Mouse (Mus musculus) testis, adult 2 months (tissue): ENCODE measurements at regions not wholly inside any gene's neighbourhood (a gene's known extent, or its start where the extent isn't known, plus 50 kb on each side); places are given as distances from the start of the nearest gene placed in this dataset.

Experiments used
- H3K27ac ChIP-seq: fragments of 200-500 bp; 2 replicates; pipeline ENCODE4 v1.5.1; 2012; ENCODE audit warnings: low read depth, low read length; ENCODE audit not compliant: control insufficient read depth, insufficient read depth
- H3K27me3 ChIP-seq: fragments of 200-500 bp; 2 replicates; pipeline ENCODE4 v1.6.1; 2012; ENCODE audit warnings: mild to moderate bottlenecking, low read length, moderate library complexity; ENCODE audit not compliant: control insufficient read depth, insufficient read depth
- H3K36me3 ChIP-seq: fragments of 200-500 bp; 2 replicates; pipeline ENCODE4 v1.6.1; 2012; ENCODE audit warnings: mild to moderate bottlenecking, low read length; ENCODE audit not compliant: control insufficient read depth, insufficient read depth
- H3K4me1 ChIP-seq: fragments of 200-500 bp; 2 replicates; pipeline ENCODE4 v1.6.1; 2012; ENCODE audit warnings: low read length; ENCODE audit not compliant: control insufficient read depth, insufficient read depth
- H3K4me3 ChIP-seq: fragments of 200-500 bp; 2 replicates; pipeline ENCODE4 v1.5.1; 2012; ENCODE audit warnings: low read depth, mild to moderate bottlenecking, low read length, moderate library complexity, mixed read lengths; ENCODE audit not compliant: control insufficient read depth
- CTCF ChIP-seq: fragments of 200-500 bp; IDR thresholded peaks from 2 replicates; pipeline ENCODE4 v1.5.1; 2012; ENCODE audit warnings: low read depth, mild to moderate bottlenecking, inconsistent platforms, low read length, moderate library complexity; ENCODE audit not compliant: control insufficient read depth, insufficient read depth, insufficient replicate concordance
- POLR2A ChIP-seq: fragments of 200-500 bp; IDR thresholded peaks from 2 replicates; pipeline ENCODE4 v1.6.1; 2012; ENCODE audit warnings: low read depth, mild to moderate bottlenecking, inconsistent platforms, low read length, moderate library complexity; ENCODE audit not compliant: control insufficient read depth

DNA sequence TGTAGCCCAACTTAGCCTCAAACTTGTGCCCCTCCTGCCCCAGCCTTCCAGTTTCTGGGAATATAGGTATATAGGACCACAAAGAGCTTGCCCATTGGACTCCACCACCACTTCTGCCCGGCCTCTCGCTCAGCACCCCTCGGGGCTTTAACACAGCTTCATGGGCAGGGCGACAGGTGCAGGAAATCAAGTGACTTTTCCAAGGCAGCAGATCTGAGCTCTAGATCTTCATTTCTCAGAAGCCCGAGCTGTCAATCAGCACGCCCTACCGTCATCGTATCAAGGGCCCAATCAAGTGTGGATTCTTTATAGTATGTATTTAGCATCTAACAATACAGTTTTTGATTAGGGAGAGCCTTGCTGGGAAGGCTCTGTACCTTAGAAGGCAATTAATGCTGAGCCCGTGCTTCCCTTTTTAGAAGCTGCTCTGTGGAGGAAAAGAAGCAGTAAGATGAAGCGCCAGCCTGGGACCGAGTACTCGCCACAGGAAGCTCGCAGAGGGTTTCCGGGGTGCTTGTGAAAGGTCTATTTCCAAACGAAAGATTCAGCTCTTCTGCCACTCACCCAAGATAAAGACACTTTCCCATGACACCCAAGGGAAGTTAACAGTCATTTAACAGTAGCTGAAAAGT, 56.9 kb upstream of the E2f3 start:
- Histone ChIP-seq H3K4me3 (no peak overlapping the region), H3K4me1 (no peaks in the 10 kb centered on the region; the same call in 1 of the 2 replicates), H3K36me3 (no peaks in the 10 kb centered on the region), H3K27ac (no peak overlapping the region), H3K27me3 (no peaks in the 10 kb centered on the region)
- TF ChIP-seq POLR2A (no peak), CTCF (no peak)

- Histone ChIP-seq H3K27ac (no peak overlapping the region), H3K4me1 (no peaks in the 10 kb centered on the region; the same call in 1 of the 2 replicates), H3K27me3 (no peaks in the 10 kb centered on the region), H3K36me3 (no peaks in the 10 kb centered on the region), H3K4me3 (no peak overlapping the region)
- TF ChIP-seq CTCF, result no peak
Observed at GRCm38 (mm10) chr13:30041501-30042295, 55.8 kb upstream of the E2f3 start.

GRCm38 (mm10) chr13:30040288-30040687, 54.4 kb upstream of the E2f3 start:
- TF ChIP-seq POLR2A, result no peak
- no peak for TF ChIP-seq CTCF
- H3K4me1 ChIP-seq, result no peaks in the 10 kb centered on the region; the same call in 1 of the 2 replicates
- H3K4me3 ChIP-seq, result no peak overlapping the region
- no peaks in the 10 kb centered on the region for H3K27me3 ChIP-seq
- H3K36me3 ChIP-seq, result no peaks in the 10 kb centered on the region
- H3K27ac ChIP-seq, result no peak overlapping the region

DNA sequence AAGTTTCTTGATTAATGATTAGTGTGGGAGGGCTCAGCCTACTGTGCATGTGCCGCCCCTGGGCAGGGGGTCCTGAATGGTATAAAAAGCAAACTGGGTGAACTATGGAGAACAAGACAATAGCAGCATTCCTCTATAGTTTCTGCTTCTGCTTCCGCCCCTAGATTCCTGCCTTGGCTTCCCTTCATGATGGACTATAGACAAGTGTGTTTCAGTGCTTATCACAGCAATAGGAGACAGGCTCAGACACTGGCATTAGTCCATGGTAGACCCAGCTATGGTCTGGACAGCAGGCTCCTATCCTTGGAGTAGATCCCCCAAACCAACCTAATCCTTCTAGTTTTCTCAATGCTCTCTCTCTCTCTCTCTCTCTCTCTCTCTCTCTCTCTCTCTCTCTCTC, 53.9 kb upstream of the E2f3 start:
- H3K36me3 ChIP-seq, result no peaks in the 10 kb centered on the region
- no peaks in the 10 kb centered on the region for H3K27me3 ChIP-seq
- no peak overlapping the region for H3K4me3 ChIP-seq
- TF ChIP-seq POLR2A (no peak), CTCF (no peak)
- no peaks in the 10 kb centered on the region for H3K4me1 ChIP-seq
- no peak overlapping the region for H3K27ac ChIP-seq

DNA sequence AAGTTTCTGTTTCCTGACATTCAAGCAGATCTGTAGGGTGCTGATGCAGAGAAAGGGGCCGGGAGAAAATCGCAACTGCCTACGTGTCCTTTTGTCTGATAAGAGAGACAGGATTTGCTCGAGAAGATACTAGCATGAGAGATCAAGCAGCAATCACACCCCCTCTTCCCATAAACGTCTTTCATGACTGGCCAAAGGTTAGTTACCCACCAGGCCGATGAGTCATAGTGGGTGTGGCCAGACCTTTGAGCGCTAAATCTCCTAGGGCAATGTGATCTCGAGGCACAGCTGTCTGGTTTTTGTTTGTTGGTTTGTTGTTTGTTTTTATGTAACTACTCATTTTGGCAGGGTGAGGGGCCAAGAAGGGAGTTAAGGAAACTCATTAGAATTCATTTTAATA, 50.7 kb upstream of the E2f3 start:
- no peaks in the 10 kb centered on the region for H3K27me3 ChIP-seq
- no peak for TF ChIP-seq CTCF
- no peak for TF ChIP-seq POLR2A
- H3K36me3 ChIP-seq, result no peaks in the 10 kb centered on the region
- no peaks in the 10 kb centered on the region for H3K4me1 ChIP-seq
- H3K4me3 ChIP-seq, result no peak overlapping the region
- no peak overlapping the region for H3K27ac ChIP-seq

- TF ChIP-seq POLR2A (no peak), CTCF (no peak)
- no peak overlapping the region for H3K27ac ChIP-seq
- no peak overlapping the region for H3K4me3 ChIP-seq
Observed at GRCm38 (mm10) chr13:30036071-30036470, 50.2 kb upstream of the E2f3 start.

More at GRCm38 (mm10) chr13:30036071-30036470, 50.2 kb upstream of the E2f3 start:
- no peaks in the 10 kb centered on the region for H3K36me3 ChIP-seq
- H3K4me1 ChIP-seq, result no peaks in the 10 kb centered on the region
- H3K27me3 ChIP-seq, result no peaks in the 10 kb centered on the region
